Mouse (Mus musculus): ENCODE measurements around the gene Susd3.

Susd3 gene

DNA sequence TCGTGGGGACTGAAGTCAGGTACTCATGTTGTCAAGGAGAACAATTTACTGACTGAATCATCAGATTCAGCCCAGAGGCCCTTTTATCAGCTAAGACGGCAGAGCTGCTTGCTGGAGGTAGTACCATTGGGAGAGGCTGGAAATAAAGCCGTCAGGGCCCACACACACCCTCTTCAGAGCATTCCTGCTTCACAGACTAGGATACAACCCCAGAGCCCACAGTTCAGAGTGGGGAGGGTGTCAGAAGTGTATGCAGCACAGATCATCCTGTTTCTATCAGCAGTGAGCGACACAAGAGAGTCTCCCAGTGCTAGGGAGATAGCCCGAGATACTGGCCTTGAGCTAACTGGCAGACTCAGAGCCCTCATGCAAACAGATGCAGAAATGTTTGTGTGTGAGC, 65.3 kb downstream of the Susd3 start:
- no peak for DNase-seq

DNA sequence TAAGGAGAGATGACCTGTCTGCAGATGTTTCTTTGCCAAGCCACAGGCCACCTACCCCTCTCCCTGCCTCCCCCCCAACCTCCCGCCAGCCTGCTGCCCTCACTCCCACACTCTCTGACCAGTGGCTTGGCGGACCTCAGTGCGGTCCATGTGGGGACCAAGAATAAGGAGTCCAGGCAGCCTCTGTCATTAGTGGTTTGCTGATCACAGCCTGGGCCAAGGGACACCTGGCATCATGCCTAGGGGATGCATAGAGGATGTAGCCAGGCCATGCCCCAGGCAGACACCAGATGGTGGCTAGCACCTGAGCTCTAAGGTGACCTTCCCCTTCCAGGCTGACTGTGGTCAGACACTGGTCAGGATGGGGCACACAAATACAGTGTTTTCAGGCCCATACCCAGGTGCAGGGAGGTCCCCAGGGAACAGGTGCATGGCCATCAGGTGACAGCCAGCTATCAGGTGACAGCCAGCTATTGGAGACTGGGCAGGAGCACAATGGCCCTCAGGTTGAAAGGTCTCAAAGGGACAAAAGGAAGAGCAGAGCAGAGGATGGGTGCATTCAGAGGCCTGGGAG, 67.0 kb downstream of the Susd3 start:
- no peak for DNase-seq

DNA sequence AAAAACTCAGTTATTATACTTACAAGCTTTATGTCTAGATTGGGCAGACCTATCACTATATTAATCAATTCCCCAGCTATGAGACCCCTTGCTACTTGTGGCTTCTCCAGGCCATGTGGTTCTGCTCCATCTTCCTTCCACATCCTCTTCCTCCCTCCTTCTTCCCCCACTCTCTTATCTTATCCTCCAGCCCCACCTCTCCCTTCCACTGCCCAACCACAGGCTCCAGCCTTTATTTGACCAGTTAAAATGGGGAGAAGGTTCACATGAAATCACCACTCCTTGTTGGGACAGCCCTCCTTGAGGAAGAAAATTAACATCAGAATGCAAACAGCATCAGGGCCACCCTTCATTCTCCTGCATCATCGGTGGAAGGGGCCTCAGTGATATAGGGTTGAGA, 67.8 kb downstream of the Susd3 start:
- DNase-seq = no peak

Measured in lung, postnatal 14 days (tissue).